Mouse (Mus musculus) CH12.LX (cell line): ENCODE data around the gene Hist1h2bm. TPM values are rescaled to one million over a fixed set of nuclear protein-coding genes. Genes with fewer than 3 reads are reported as not detected.

ENCODE experiments used
- DNase-seq: peaks from one replicate; pipeline ENCODE4 v3.0.0-alpha.2; 2013; ENCODE audit errors: extremely low read depth
- H3K27ac ChIP-seq: 2 replicates; pipeline ENCODE4 v1.5.1; 2012; ENCODE audit warnings: low read depth, mild to moderate bottlenecking, control low read depth, moderate library complexity; ENCODE audit not compliant: insufficient read depth
- H3K27me3 ChIP-seq: replicated peaks from 2 replicates; pipeline ENCODE3; 2012; ENCODE audit warnings: inconsistent platforms
- H3K36me3 ChIP-seq, 2 experiments: replicated peaks in 1 of 2; 2 replicates each; pipeline versions ENCODE3 to v1.6.1; 2012; ENCODE audit warnings: inconsistent platforms in 1 of 2, low read length in 1 of 2, mild to moderate bottlenecking in 1 of 2, mixed read lengths in 1 of 2, moderate library complexity in 1 of 2; ENCODE audit not compliant: control insufficient read depth in 1 of 2, insufficient read depth in 1 of 2
- H3K4me1 ChIP-seq, 2 experiments: 2 replicates each; pipeline ENCODE4 v1.6.1; 2012; ENCODE audit warnings: inconsistent platforms in 1 of 2, moderate library complexity in 1 of 2; ENCODE audit not compliant: insufficient read depth in 2 of 2, control insufficient read depth in 1 of 2
- H3K4me2 ChIP-seq: 2 replicates; pipeline ENCODE4 v1.6.1; 2012; ENCODE audit warnings: low read depth, mild to moderate bottlenecking, control low read depth; ENCODE audit not compliant: poor library complexity, insufficient read depth, severe bottlenecking
- H3K4me3 ChIP-seq, 3 experiments: fragments of 150-350 bp in 1 of 3; sonication (generic) in 1 of 3; replicated peaks in 1 of 3; 2 replicates each; pipeline versions ENCODE3 to v1.5.1; 2011 to 2012; ENCODE audit warnings: low read depth in 2 of 3, low read length in 2 of 3, mild to moderate bottlenecking in 2 of 3, moderate library complexity in 2 of 3, control low read depth in 1 of 3, improper control_type of control experiment in 1 of 3, inconsistent platforms in 1 of 3, mixed read lengths in 1 of 3; ENCODE audit not compliant: poor library complexity in 1 of 3
- H3K79me2 ChIP-seq: replicated peaks from 2 replicates; pipeline ENCODE4 v1.6.1; 2012; ENCODE audit warnings: mild to moderate bottlenecking, moderate library complexity; ENCODE audit not compliant: control insufficient read depth, poor library complexity, insufficient read depth, severe bottlenecking; ENCODE audit errors: extremely low read depth
- H3K9ac ChIP-seq: 2 replicates; pipeline ENCODE4 v1.6.1; 2012; ENCODE audit warnings: low read depth, mild to moderate bottlenecking, control low read depth, moderate library complexity; ENCODE audit not compliant: insufficient read depth
- H3K9me3 ChIP-seq: replicated peaks from 2 replicates; pipeline ENCODE3; 2012; ENCODE audit warnings: low read length, inconsistent platforms, mixed read lengths
- CHD1 ChIP-seq: IDR thresholded peaks from 2 replicates; pipeline ENCODE4 v1.6.1; 2012; ENCODE audit warnings: low read depth, low read length, improper control_type of control experiment, inconsistent platforms
- CHD2 ChIP-seq: IDR thresholded peaks from 2 replicates; pipeline ENCODE4 v1.6.1; 2011; ENCODE audit warnings: low read length, improper control_type of control experiment
- CTCF ChIP-seq, 2 experiments: IDR thresholded peaks in 1 of 2; conservative IDR thresholded peaks in 1 of 2; 2 replicates each; pipeline ENCODE4 v1.5.1; 2011 to 2012; ENCODE audit warnings: low read depth in 2 of 2, low read length in 2 of 2, improper control_type of control experiment in 1 of 2, inconsistent platforms in 1 of 2, mild to moderate bottlenecking in 1 of 2, moderate library complexity in 1 of 2
- EP300 ChIP-seq: IDR thresholded peaks from 2 replicates; pipeline ENCODE4 v1.6.1; 2011; ENCODE audit warnings: low read length, improper control_type of control experiment
- HCFC1 ChIP-seq: IDR thresholded peaks from 2 replicates; pipeline ENCODE4 v1.6.1; 2012; ENCODE audit warnings: low read depth, mild to moderate bottlenecking, inconsistent platforms, low read length, improper control_type of control experiment
- JUN ChIP-seq: IDR thresholded peaks from 2 replicates; pipeline ENCODE4 v1.6.1; 2011; ENCODE audit warnings: low read depth, mild to moderate bottlenecking, low read length, improper control_type of control experiment, moderate library complexity; ENCODE audit not compliant: insufficient read depth
- JUND ChIP-seq: conservative IDR thresholded peaks from 2 replicates; pipeline ENCODE4 v1.6.1; 2011; ENCODE audit warnings: low read depth, low read length, improper control_type of control experiment
- KAT2A ChIP-seq: IDR thresholded peaks from 2 replicates; pipeline ENCODE4 v1.6.1; 2012; ENCODE audit warnings: low read length, improper control_type of control experiment, inconsistent platforms; ENCODE audit not compliant: insufficient replicate concordance
- MAZ ChIP-seq: IDR thresholded peaks from 2 replicates; pipeline ENCODE4 v1.6.1; 2012; ENCODE audit warnings: low read depth, mild to moderate bottlenecking, inconsistent platforms, low read length, improper control_type of control experiment, moderate library complexity
- MEF2A ChIP-seq: IDR thresholded peaks from 2 replicates; pipeline ENCODE4 v1.6.1; 2014; ENCODE audit warnings: low read depth, mild to moderate bottlenecking, inconsistent platforms, low read length, improper control_type of control experiment, borderline replicate concordance
- MXI1 ChIP-seq: IDR thresholded peaks from 2 replicates; pipeline ENCODE4 v1.6.1; 2011; ENCODE audit warnings: mild to moderate bottlenecking, low read depth, low read length, improper control_type of control experiment
- NRF1 ChIP-seq: IDR thresholded peaks from 2 replicates; pipeline ENCODE4 v1.6.1; 2014; ENCODE audit warnings: low read depth, mild to moderate bottlenecking, inconsistent platforms, low read length, improper control_type of control experiment, moderate library complexity
- PAX5 ChIP-seq: IDR thresholded peaks from 2 replicates; pipeline ENCODE4 v1.6.1; 2012; ENCODE audit warnings: low read length, inconsistent platforms, mixed read lengths
- POLR2A ChIP-seq: IDR thresholded peaks from 2 replicates; pipeline ENCODE4 v1.6.1; 2011; ENCODE audit warnings: low read depth, mild to moderate bottlenecking, improper control_type of control experiment, low read length
- SIN3A ChIP-seq: IDR thresholded peaks from 2 replicates; pipeline ENCODE4 v1.6.1; 2012; ENCODE audit warnings: low read length, improper control_type of control experiment, inconsistent platforms
- SMC3 ChIP-seq: IDR thresholded peaks from 2 replicates; pipeline ENCODE4 v1.6.1; 2011; ENCODE audit warnings: low read depth, low read length, improper control_type of control experiment
- TBP ChIP-seq: conservative IDR thresholded peaks from 2 replicates; pipeline ENCODE4 v1.6.1; 2011; ENCODE audit warnings: low read depth, low read length, improper control_type of control experiment
- TCF12 ChIP-seq: IDR thresholded peaks from 2 replicates; pipeline ENCODE4 v1.6.1; 2014; ENCODE audit warnings: low read depth, mild to moderate bottlenecking, inconsistent platforms, low read length, improper control_type of control experiment
- USF2 ChIP-seq: conservative IDR thresholded peaks from 2 replicates; pipeline ENCODE4 v1.6.1; 2011; ENCODE audit warnings: low read depth, low read length, improper control_type of control experiment
- ZKSCAN1 ChIP-seq: IDR thresholded peaks from 2 replicates; pipeline ENCODE4 v1.6.1; 2012; ENCODE audit warnings: low read depth, inconsistent platforms, low read length, improper control_type of control experiment, borderline replicate concordance
- ZMIZ1 ChIP-seq: IDR thresholded peaks from 2 replicates; pipeline ENCODE4 v1.6.1; 2012; ENCODE audit warnings: low read depth, mild to moderate bottlenecking, inconsistent platforms, low read length, improper control_type of control experiment
- ZNF384 ChIP-seq: IDR thresholded peaks from 2 replicates; pipeline ENCODE4 v1.6.1; 2012; ENCODE audit warnings: low read depth, low read length, improper control_type of control experiment, inconsistent platforms
- dilution Hi-C: fragments of 300-500 bp; cut with MboI; formaldehyde crosslinking; loops from 2 replicates; pipeline ENCODE4 v1.14.3; 2020; ENCODE audit warnings: low sequenced_read_pairs; ENCODE audit not compliant: extremely low pct_unique_long_range_greater_than_20kb, extremely low pct_ligation_motif_present
- in situ Hi-C: fragments of 300-500 bp; cut with MboI; formaldehyde crosslinking; loops from 3 replicates; pipeline ENCODE4 v1.14.3; 2019; ENCODE audit warnings: low sequenced_read_pairs, low pct_ligation_motif_present, low pct_unique_long_range_greater_than_20kb, mixed read lengths
- polyA plus RNA-seq: library from polyadenylated mRNA; unstranded; fragments of >175 nt; gene quantifications from 2 replicates; pipeline ENCODE4 v1.2.1, GENCODE M21; 2012; ENCODE audit warnings: low read depth; ENCODE audit not compliant: insufficient read length
- total RNA-seq, 2 experiments: library from RNA; depleted of rRNA; stranded (reverse); fragments of 300-350 nt in 1 of 2; fragments of >200 nt in 1 of 2; gene quantifications; 2 replicates each; pipeline ENCODE4 v1.2.3; 2012 to 2014

Gene Hist1h2bm
- total and polyA plus RNA-seq, 3 experiments = 0.87 to 1,804 (median 36.0) TPM

DNA sequence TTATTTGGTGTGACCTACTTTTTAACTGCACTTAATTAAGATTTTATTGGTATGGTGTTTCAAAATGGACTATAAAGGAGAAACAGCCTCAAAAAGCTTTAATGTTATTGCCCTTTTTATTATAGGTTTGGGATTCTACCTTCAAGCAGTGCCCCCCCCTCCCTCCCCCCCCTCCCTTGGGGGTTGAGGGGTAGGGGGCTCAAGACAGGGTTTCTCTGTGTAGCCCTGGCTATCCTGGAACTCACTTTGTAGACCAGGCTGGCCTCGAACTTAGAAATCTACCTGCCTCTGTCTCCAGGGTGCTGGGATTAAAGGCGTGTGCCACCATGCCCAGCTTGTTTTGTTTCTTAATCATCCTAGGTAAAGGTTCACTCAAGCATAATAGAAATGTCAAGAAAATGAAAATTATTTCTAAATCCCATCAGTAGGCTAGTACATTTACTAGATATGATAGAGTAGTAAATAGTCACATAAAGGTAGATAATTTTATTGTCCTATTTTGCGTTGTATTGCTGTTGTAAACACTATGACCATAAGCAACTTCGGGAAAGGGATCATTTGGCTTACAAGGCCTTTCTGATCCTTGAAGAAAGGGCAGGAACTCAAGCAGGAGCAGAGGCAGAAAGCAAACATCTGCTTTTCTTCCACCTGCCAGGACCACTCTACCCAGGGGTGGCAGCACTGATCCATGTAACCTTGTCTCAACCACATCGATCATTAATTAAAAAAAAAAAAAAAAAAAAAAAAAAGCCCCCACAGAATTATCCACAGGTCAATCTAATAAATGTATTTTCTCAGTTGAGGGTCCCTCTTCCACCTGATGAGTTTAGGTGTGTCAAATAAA is 1.4 kb downstream of the Hist1h2bm start:
- 0 out of 2 replicates have a peak, but pooled peaks have one; percentile 5 for TF ChIP-seq TBP
- peak; percentile 55; the same call in 1 of the 2 replicates for TF ChIP-seq CHD1
- TF ChIP-seq ZNF384 = peak; percentile 93
- TF ChIP-seq CTCF (conservative IDR thresholded peaks at IDR 0.05 in 1 of 2, IDR thresholded peaks at IDR 0.05 in 1 of 2; ENCODE audit: low read depth in 2 of 2, low read length in 2 of 2) = peak in 1 of 2 experiments; percentile 48; a peak in 2 of 4 replicates
- no peak for TF ChIP-seq HCFC1
- TF ChIP-seq, all 38 proteins: peak for 4
- no peaks in the 10 kb centered on the region for H3K27me3 ChIP-seq
- no peak for DNase-seq
- H3K4me1 ChIP-seq = peaks cover 2 to 28% of the 10 kb centered on the region in 2 experiments; a peak in 2 of 4 replicates
- H3K9me3 ChIP-seq = no peaks in the 10 kb centered on the region
- no peak overlapping the region for H3K4me3 ChIP-seq
- no peak overlapping the region for H3K27ac ChIP-seq
- H3K9ac ChIP-seq = peak overlapping the region; percentile 80
- H3K79me2 ChIP-seq = no peaks in the 10 kb centered on the region
- in situ Hi-C loops (loop anchor here (25.0 kb wide), 2 partner anchors 214 to 336 kb away; partner anchors contain the start of gene Zfp184), dilution Hi-C loops (no loop called here)
- no peak overlapping the region; the same call in 1 of the 2 replicates for H3K4me2 ChIP-seq
- H3K36me3 ChIP-seq = no peaks in the 10 kb centered on the region

DNA sequence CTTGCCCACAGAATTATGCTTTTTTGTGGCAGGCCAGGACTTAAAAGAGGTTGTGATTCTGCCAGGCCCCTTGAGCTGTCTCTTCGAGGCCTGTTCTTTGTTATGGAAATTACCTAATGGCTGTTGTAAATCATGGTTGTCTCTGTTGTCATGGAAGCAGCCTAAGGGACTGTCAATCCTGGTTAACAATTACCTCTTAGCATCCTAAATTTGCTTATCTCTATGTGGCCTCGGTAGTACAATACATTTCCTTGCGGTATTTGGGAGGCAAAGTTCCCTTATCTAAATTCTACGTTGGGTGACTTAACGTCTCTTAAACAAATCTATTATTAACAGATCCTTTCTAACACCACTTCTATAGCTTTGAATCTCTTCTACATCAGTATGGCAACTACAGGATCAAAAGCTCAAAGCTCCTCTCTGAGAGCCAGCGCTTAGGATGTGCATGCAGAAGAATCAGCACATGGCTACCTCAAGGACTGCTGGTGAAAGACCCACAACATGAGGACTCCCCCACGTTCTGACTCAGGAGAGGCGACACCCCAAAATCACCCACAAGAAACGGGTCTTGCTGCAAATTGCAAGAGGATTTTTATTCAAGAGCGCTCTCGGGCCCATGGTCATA is 6.2 kb downstream of the Hist1h2bm start:
- no peaks in the 10 kb centered on the region for H3K36me3 ChIP-seq
- H3K27me3 ChIP-seq = no peaks in the 10 kb centered on the region
- no peak overlapping the region for H3K4me2 ChIP-seq
- dilution Hi-C loops = no loop called here
- H3K9me3 ChIP-seq = no peaks in the 10 kb centered on the region
- H3K27ac ChIP-seq = no peak overlapping the region
- no peak overlapping the region for H3K9ac ChIP-seq
- TF ChIP-seq JUND (no peak), PAX5 (no peak), NRF1 (no peak), ZMIZ1 (no peak), USF2 (no peak), MAZ (no peak), CHD2 (no peak), POLR2A (no peak), SIN3A (no peak), JUN (no peak), EP300 (no peak), ZNF384 (no peak), MXI1 (no peak), SMC3 (no peak), ZKSCAN1 (no peak), HCFC1 (no peak), TCF12 (no peak), KAT2A (no peak), MEF2A (no peak)
- no peak for DNase-seq
- H3K4me1 ChIP-seq = peaks cover under 1 to 7% of the 10 kb centered on the region in 2 experiments; a peak in 3 of 4 replicates
- no peak overlapping the region for H3K4me3 ChIP-seq
- in situ Hi-C loops = loop anchor here (25.0 kb wide), 1 partner anchor 1834 kb away; the partner anchor contains the start of genes Hist1h1d, Hist1h2ad, Hist1h2ae and Hist1h2bf
- no peaks in the 10 kb centered on the region for H3K79me2 ChIP-seq
